Mouse (Mus musculus): ENCODE measurements at regions not wholly inside any gene's neighbourhood (a gene's known extent, or its start where the extent isn't known, plus 50 kb on each side); places are given as distances from the start of the nearest gene placed in this dataset.

- no peak overlapping the region for H3K9ac ChIP-seq (replicated peaks; ENCODE audit: low read depth, low read length)
- no peaks in the 10 kb centered on the region for H3K4me1 ChIP-seq (ENCODE audit: control insufficient read depth, insufficient read depth, low read length)
- no peaks in the 10 kb centered on the region for H3K36me3 ChIP-seq (ENCODE audit: control insufficient read depth, insufficient read depth, low read length)
- H3K4me3 ChIP-seq (ENCODE audit: low read depth, low read length), result no peak overlapping the region
- no peaks in the 10 kb centered on the region for H3K27me3 ChIP-seq (ENCODE audit: control insufficient read depth, insufficient read depth, low read length)
- H3K4me2 ChIP-seq (ENCODE audit: low read depth, low read length), result no peak overlapping the region
- no peak for ATAC-seq (ENCODE audit: low read depth)
- H3K27ac ChIP-seq (ENCODE audit: low read depth, low read length), result no peak overlapping the region
- 78% methylated on average over 10 of the region's 10 CpGs for WGBS
- no peaks in the 10 kb centered on the region for H3K9me3 ChIP-seq (ENCODE audit: control insufficient read depth, low read length)
Observed at GRCm38 (mm10) chr14:78428233-78429019, 108.2 kb downstream of the Akap11 start.

- H3K9me3 ChIP-seq (ENCODE audit: control insufficient read depth, low read length), result no peaks in the 10 kb centered on the region
- no peak overlapping the region for H3K9ac ChIP-seq (replicated peaks; ENCODE audit: low read depth, low read length)
- H3K4me1 ChIP-seq (ENCODE audit: control insufficient read depth, insufficient read depth, low read length), result no peaks in the 10 kb centered on the region
- no peak overlapping the region for H3K4me3 ChIP-seq (ENCODE audit: low read depth, low read length)
- no peak for ATAC-seq (ENCODE audit: low read depth)
- H3K27ac ChIP-seq (ENCODE audit: low read depth, low read length), result no peak overlapping the region
- 90% methylated on average over 3 of the region's 3 CpGs for WGBS
- H3K27me3 ChIP-seq (ENCODE audit: control insufficient read depth, insufficient read depth, low read length), result no peaks in the 10 kb centered on the region
- no peak overlapping the region for H3K4me2 ChIP-seq (ENCODE audit: low read depth, low read length)
- H3K36me3 ChIP-seq (ENCODE audit: control insufficient read depth, insufficient read depth, low read length), result no peaks in the 10 kb centered on the region
Observed at GRCm38 (mm10) chr14:78427062-78427461, 109.5 kb downstream of the Akap11 start.

GRCm38 (mm10) chr14:78422601-78423000 is 114.0 kb downstream of the Akap11 start:
- Histone ChIP-seq H3K36me3 (ENCODE audit: control insufficient read depth, insufficient read depth, low read length) (no peaks in the 10 kb centered on the region), H3K4me3 (ENCODE audit: low read depth, low read length) (no peak overlapping the region), H3K9me3 (ENCODE audit: control insufficient read depth, low read length) (no peaks in the 10 kb centered on the region), H3K4me2 (ENCODE audit: low read depth, low read length) (no peak overlapping the region), H3K27ac (ENCODE audit: low read depth, low read length) (no peak overlapping the region), H3K27me3 (ENCODE audit: control insufficient read depth, insufficient read depth, low read length) (no peaks in the 10 kb centered on the region), H3K4me1 (ENCODE audit: control insufficient read depth, insufficient read depth, low read length) (no peaks in the 10 kb centered on the region), H3K9ac (replicated peaks; ENCODE audit: low read depth, low read length) (no peak overlapping the region)
- no peak for ATAC-seq (ENCODE audit: low read depth)
- WGBS, result 81% methylated on average over 3 of the region's 3 CpGs

DNA sequence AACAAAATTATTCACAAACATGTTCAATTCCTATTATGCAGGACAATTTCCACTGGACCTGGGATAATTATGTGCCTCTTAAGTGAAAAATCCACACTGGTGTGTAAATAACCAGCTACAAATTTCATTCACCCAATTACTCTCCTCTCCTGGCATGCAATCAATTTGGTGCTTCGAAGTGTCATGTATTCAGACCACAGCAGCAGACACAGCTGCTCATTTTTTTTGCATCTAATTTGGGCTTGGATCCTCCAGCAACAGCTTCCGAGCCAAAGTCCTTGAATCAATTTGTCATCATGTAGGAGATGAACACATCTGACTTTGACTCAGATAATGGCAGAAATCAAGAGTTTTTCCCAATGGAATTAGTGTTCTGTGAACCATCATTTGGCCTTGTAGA is 113.1 kb upstream of the Tnfsf11 start:
- 46% methylated on average over 2 of the region's 2 CpGs for WGBS
- no peaks in the 10 kb centered on the region for H3K4me1 ChIP-seq (ENCODE audit: control insufficient read depth, insufficient read depth, low read length)
- no peaks in the 10 kb centered on the region for H3K36me3 ChIP-seq (ENCODE audit: control insufficient read depth, insufficient read depth, low read length)
- H3K27me3 ChIP-seq (ENCODE audit: control insufficient read depth, insufficient read depth, low read length), result no peaks in the 10 kb centered on the region
- H3K4me3 ChIP-seq (ENCODE audit: low read depth, low read length), result no peak overlapping the region
- no peak for ATAC-seq (ENCODE audit: low read depth)
- H3K9me3 ChIP-seq (ENCODE audit: control insufficient read depth, low read length), result no peaks in the 10 kb centered on the region
- H3K4me2 ChIP-seq (ENCODE audit: low read depth, low read length), result no peak overlapping the region
- H3K27ac ChIP-seq (ENCODE audit: low read depth, low read length), result no peak overlapping the region
- no peak overlapping the region for H3K9ac ChIP-seq (replicated peaks; ENCODE audit: low read depth, low read length)

DNA sequence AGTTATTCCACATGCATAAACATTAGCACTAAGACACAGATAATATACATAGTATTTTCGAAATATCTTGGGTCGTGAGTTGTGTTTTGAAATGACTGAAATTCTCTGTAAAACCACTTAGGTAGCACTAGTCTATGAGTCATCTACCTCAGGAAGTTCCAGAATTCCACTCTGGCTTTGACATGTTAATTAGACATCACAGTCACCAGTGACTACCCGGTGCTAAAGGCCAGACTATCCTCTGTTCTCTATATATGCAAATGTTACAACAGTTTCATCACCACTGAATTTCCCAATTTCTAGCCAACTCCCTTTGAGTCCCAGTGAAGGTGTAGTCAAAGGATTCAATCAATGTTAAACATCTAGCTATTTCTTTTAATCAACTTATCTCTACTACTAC is 112.3 kb upstream of the Tnfsf11 start:
- Histone ChIP-seq H3K9ac (replicated peaks; ENCODE audit: low read depth, low read length) (no peak overlapping the region), H3K4me1 (ENCODE audit: control insufficient read depth, insufficient read depth, low read length) (no peaks in the 10 kb centered on the region), H3K4me3 (ENCODE audit: low read depth, low read length) (no peak overlapping the region), H3K27ac (ENCODE audit: low read depth, low read length) (no peak overlapping the region), H3K9me3 (ENCODE audit: control insufficient read depth, low read length) (no peaks in the 10 kb centered on the region), H3K4me2 (ENCODE audit: low read depth, low read length) (no peak overlapping the region), H3K27me3 (ENCODE audit: control insufficient read depth, insufficient read depth, low read length) (no peaks in the 10 kb centered on the region), H3K36me3 (ENCODE audit: control insufficient read depth, insufficient read depth, low read length) (no peaks in the 10 kb centered on the region)
- WGBS, result 78% methylated on average over 3 of the region's 3 CpGs
- ATAC-seq (ENCODE audit: low read depth), result no peak

DNA sequence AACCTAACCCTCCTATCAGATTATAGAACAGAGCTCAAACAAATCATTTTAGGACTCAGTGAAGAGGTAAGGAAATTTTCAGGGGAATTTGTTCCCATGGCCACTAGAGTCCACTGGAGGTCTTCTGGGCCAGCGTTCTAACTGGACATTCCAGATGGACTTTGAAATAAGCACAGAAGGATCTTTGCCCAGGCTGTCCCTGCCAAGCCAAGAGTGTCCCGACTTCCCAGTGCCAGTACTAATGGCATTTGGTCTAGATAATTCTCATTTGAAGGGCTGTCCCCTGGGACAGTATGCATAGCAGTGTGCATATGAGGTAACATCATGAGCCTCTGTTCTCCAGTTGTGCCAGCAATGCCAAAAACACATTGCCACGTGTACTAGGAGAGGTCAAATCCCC is 97.7 kb upstream of the Tnfsf11 start:
- Histone ChIP-seq H3K9me3 (ENCODE audit: control insufficient read depth, low read length) (no peaks in the 10 kb centered on the region), H3K27ac (ENCODE audit: low read depth, low read length) (no peak overlapping the region), H3K36me3 (ENCODE audit: control insufficient read depth, insufficient read depth, low read length) (no peaks in the 10 kb centered on the region), H3K9ac (replicated peaks; ENCODE audit: low read depth, low read length) (no peak overlapping the region), H3K27me3 (ENCODE audit: control insufficient read depth, insufficient read depth, low read length) (no peaks in the 10 kb centered on the region), H3K4me2 (ENCODE audit: low read depth, low read length) (no peak overlapping the region), H3K4me1 (ENCODE audit: control insufficient read depth, insufficient read depth, low read length) (no peaks in the 10 kb centered on the region), H3K4me3 (ENCODE audit: low read depth, low read length) (no peak overlapping the region)
- no peak for ATAC-seq (ENCODE audit: low read depth)
- WGBS, result 73% methylated on average over 3 of the region's 3 CpGs

DNA sequence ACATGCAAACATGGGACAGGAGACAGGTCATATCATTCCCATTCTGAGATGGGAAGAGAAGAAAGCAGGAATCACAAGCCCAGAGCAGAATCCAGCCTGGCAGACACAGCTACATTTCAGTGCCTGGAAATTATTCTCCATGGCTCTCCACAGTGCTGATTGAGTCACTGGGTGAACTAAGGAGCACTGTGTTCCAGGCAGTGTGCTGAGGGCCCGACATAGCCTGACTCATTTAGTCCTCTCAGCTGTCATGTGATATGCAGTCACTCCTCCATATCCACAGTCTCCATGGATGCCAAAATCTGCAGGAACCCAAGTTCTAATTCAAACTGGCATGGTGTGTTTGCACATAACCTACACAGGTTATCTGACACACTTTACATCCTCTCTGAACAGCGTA is 90.1 kb upstream of the Tnfsf11 start:
- H3K36me3 ChIP-seq (ENCODE audit: control insufficient read depth, insufficient read depth, low read length), result no peaks in the 10 kb centered on the region
- no peak for ATAC-seq (ENCODE audit: low read depth)
- no peak overlapping the region for H3K9ac ChIP-seq (replicated peaks; ENCODE audit: low read depth, low read length)
- no peaks in the 10 kb centered on the region for H3K9me3 ChIP-seq (ENCODE audit: control insufficient read depth, low read length)
- no peaks in the 10 kb centered on the region for H3K27me3 ChIP-seq (ENCODE audit: control insufficient read depth, insufficient read depth, low read length)
- H3K4me2 ChIP-seq (ENCODE audit: low read depth, low read length), result no peak overlapping the region
- no peaks in the 10 kb centered on the region for H3K4me1 ChIP-seq (ENCODE audit: control insufficient read depth, insufficient read depth, low read length)
- no peak overlapping the region for H3K27ac ChIP-seq (ENCODE audit: low read depth, low read length)
- 82% methylated on average over 2 of the region's 2 CpGs for WGBS
- no peak overlapping the region for H3K4me3 ChIP-seq (ENCODE audit: low read depth, low read length)

GRCm38 (mm10) chr14:78395631-78396030 is 87.8 kb upstream of the Tnfsf11 start:
- Histone ChIP-seq H3K27ac (ENCODE audit: low read depth, low read length) (no peak overlapping the region), H3K9ac (replicated peaks; ENCODE audit: low read depth, low read length) (no peak overlapping the region), H3K27me3 (ENCODE audit: control insufficient read depth, insufficient read depth, low read length) (no peaks in the 10 kb centered on the region), H3K4me1 (ENCODE audit: control insufficient read depth, insufficient read depth, low read length) (no peaks in the 10 kb centered on the region), H3K4me2 (ENCODE audit: low read depth, low read length) (no peak overlapping the region), H3K9me3 (ENCODE audit: control insufficient read depth, low read length) (no peaks in the 10 kb centered on the region), H3K4me3 (ENCODE audit: low read depth, low read length) (no peak overlapping the region), H3K36me3 (ENCODE audit: control insufficient read depth, insufficient read depth, low read length) (no peaks in the 10 kb centered on the region)
- WGBS, result 92% methylated on average over 6 of the region's 6 CpGs
- no peak for ATAC-seq (ENCODE audit: low read depth)

DNA sequence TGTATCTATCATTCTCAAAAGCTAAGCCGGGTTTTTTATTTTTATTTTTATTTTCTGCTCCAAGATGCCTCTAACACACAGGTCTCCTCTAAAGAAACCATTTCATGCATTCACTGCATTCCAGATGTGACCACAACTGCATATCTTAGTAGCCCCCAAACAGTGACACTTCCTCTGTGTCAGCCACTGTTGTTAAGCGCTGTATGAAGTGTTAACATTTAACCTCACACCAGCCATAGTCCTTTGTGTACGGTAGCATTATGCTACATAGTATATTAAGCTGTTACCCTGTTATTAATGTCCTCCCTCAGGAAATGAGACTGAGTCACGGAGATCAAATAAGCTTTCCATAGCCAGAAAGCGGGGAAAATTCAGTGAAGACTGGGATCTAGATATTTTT is 79.2 kb upstream of the Tnfsf11 start:
- no peak overlapping the region for H3K4me2 ChIP-seq (ENCODE audit: low read depth, low read length)
- H3K27ac ChIP-seq (ENCODE audit: low read depth, low read length), result no peak overlapping the region
- no peak for ATAC-seq (ENCODE audit: low read depth)
- WGBS, result 83% methylated on average over 5 of the region's 5 CpGs
- no peaks in the 10 kb centered on the region for H3K9me3 ChIP-seq (ENCODE audit: control insufficient read depth, low read length)
- H3K27me3 ChIP-seq (ENCODE audit: control insufficient read depth, insufficient read depth, low read length), result no peaks in the 10 kb centered on the region
- H3K4me3 ChIP-seq (ENCODE audit: low read depth, low read length), result no peak overlapping the region
- H3K36me3 ChIP-seq (ENCODE audit: control insufficient read depth, insufficient read depth, low read length), result no peaks in the 10 kb centered on the region
- no peaks in the 10 kb centered on the region for H3K4me1 ChIP-seq (ENCODE audit: control insufficient read depth, insufficient read depth, low read length)
- no peak overlapping the region for H3K9ac ChIP-seq (replicated peaks; ENCODE audit: low read depth, low read length)
